Mouse (Mus musculus) granulocyte monocyte progenitor cell, adult 5-6 weeks (primary cell): ENCODE data around the gene Aldh1a2. TPM values are rescaled to one million over a fixed set of nuclear protein-coding genes. Genes with fewer than 3 reads are reported as not detected.

Experiments
- ATAC-seq: replicated peaks from 2 replicates; pipeline ENCODE4 v1.8.0; 2016; ENCODE audit warnings: mild to moderate bottlenecking, moderate TSS enrichment, inconsistent platforms; ENCODE audit not compliant: poor library complexity, severe bottlenecking
- total RNA-seq, 2 experiments: library from RNA; stranded (forward) in 1 of 2; stranded (reverse) in 1 of 2; fragments of 200-712, 200-1000 nt in 1 of 2; fragments of >200 nt in 1 of 2; fragmentation: Nextera tagmentation in 1 of 2; gene quantifications; 2 replicates each; pipeline ENCODE4 v1.2.3; 2014 to 2017

The Aldh1a2 gene
- total RNA-seq, 2 experiments from 2014 or later: not detected

DNA sequence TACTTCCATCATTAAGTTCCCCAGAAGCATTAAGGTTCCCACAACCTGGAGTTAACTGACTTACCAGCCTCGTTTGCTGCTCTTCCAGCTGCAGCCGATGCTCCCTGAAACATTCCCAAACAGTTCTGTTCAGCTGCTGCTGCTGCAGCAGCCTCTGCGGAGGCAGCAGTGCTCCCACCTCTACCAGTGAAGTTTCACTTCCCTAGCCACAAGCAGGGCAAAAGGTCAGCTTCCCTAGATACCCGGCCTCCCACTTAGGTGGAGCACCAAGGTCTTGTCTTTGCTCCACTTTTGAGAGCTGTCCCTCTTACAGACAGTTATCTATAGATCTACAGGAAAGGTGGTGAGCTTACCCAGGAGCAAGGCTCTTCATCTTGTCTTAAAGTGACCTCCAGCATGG, 2.0 kb upstream of the Aldh1a2 start:
- ATAC-seq: peak; percentile 67

GRCm38 (mm10) chr9:71216036-71216995, 727 bp downstream of the Aldh1a2 start:
- ATAC-seq: peak; percentile 20; the same call in 1 of the 2 replicates

- ATAC-seq: no peak
Observed at GRCm38 (mm10) chr9:71216996-71217792, 1.6 kb downstream of the Aldh1a2 start.

DNA sequence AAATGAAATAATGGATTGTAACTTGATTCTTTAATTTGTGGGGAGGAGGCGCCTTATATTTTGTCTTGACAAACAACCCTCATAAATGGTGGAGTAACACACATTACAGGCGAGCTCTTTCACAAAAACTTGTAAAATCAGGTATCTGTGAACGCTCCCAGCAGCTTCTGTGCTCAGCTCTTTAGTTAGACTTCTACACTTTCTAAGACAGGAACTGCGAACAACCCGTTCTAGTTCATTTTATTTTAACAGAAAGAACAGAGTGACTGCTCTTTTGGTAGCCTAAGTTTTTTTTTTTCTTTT, 2.2 kb downstream of the Aldh1a2 start:
- ATAC-seq: no peak

DNA sequence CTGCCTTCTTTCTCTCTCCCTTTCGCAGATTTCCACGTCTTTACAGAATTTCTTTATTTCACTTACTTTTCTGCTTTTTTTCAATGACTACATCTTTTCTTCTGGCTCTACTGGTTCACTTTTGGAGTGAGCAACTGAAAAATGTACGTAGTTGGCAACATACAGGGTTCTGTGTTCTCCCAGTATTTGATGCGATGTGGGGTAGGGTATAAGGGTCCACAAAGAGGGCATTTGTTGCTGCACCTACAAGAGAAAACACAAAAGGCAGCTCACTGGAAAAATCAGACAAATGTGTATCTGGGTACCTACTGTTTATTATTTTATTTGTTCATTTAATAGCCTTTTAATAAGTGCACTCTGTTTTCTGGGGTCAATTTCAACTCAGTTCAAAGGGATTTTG, 3.6 kb downstream of the Aldh1a2 start:
- no peak for ATAC-seq

DNA sequence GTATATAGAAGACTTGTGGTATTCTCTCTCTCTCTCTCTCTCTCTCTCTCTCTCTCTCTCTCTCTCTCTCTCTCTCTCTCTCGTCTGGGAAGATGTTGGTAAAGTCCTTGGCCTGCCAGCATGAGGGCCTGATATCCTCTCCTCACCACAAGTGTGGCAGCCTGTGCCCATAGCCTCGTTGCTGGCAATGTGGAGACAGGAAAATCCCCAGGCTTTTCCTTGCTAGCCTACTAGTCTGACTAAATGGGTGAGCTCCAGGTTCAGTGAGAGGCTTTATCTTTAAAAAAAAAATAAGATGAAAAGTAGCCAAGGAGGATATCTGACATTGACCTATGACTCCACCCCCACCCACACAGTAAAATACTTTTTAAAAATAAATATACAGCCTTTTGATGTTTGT, 4.8 kb downstream of the Aldh1a2 start:
- ATAC-seq: no peak

GRCm38 (mm10) chr9:71227226-71227970, 11.8 kb downstream of the Aldh1a2 start:
- ATAC-seq: no peak

GRCm38 (mm10) chr9:71230011-71230410, 14.4 kb downstream of the Aldh1a2 start:
- no peak for ATAC-seq

- ATAC-seq: no peak
Observed at GRCm38 (mm10) chr9:71236540-71236939, 21.0 kb downstream of the Aldh1a2 start.

- ATAC-seq: no peak
Observed at GRCm38 (mm10) chr9:71239926-71240325, 24.3 kb downstream of the Aldh1a2 start.

- ATAC-seq: no peak
Observed at GRCm38 (mm10) chr9:71241515-71242411, 26.2 kb downstream of the Aldh1a2 start.

DNA sequence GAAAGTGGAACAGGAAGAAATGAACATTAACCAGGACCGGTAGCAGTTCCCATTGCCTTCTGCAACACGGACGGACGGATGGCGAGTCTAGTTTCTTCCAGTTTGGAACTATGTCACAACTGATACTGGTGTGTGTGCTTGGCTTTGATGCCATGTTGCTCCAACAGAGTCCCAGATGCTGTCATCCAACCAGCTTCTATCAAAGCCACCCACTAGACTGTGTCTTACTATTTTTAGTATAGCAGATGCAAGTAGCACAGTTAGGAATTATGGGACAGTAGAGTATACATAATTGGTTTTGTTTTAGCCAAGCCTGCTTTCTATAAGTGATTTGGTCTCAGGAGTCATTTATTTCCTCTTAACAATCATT, 26.8 kb downstream of the Aldh1a2 start:
- ATAC-seq: no peak

GRCm38 (mm10) chr9:71254380-71254779, 38.8 kb downstream of the Aldh1a2 start:
- no peak for ATAC-seq

DNA sequence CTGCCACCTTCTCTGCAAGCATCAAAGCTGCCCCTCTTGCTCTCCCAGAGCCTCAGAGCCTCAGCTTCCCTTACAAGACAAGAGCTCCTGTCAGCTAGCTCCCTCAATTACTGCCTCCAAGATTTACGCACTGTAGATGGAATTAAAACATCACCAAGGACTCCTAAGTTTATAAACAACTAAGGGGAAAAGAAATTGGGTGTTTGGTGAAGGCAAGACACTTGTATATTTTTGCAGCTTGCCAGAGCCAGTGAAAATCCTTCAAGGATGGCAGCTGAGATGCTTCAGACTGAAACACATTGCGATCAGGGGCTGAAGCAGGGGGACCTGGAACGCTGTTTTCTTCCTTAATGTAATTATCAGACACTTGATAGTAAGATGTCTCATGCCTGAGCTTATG, 47.1 kb downstream of the Aldh1a2 start:
- ATAC-seq: no peak

- ATAC-seq: no peak
Observed at GRCm38 (mm10) chr9:71269711-71270110, 54.1 kb downstream of the Aldh1a2 start.

DNA sequence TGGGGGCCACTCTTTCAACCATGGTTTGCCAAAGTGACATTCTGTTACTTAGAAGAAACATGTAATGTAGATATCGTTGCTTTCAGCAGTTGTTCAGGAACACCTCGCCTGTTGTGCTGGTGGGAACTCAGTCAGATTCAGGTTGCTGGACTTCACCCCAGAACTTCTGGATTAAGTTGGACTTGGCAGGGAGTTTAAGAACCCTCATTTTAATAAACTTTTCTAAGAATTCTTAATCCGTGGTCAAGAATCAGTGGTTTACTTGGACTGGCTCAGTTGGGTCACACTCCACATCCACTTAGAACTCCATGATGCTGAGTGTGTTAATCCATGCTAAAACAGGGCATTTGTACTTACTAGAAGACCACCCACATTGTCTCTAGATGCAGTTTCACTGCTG, 54.6 kb downstream of the Aldh1a2 start:
- no peak for ATAC-seq

DNA sequence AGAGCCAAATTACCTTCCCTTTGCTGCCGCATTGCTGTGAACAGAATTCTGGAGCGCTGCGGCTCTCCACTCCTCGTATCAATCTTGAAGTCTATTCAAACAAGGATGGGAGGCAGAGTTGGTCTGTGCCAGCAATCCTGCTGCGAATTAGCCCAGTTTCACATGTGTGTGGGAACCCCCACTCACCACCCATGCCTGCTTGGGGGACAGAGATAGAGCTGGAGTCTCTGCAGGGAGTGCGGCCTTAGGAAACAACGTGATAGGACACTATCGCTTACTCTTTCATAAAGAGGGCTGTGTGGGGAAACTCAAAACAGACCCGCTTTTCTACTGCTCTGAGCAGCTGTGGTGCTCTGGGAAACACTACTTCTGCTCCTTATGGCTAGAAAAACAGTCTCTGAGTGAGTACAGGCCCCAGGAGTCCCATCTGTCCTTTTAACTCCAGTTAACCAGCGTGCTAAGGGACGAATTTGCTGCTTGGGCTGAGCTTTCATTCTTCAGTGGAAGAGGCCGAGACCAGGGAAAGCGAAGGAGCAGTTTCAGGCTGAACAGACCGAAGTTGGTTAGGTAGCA, 60.6 kb downstream of the Aldh1a2 start:
- ATAC-seq: no peak

GRCm38 (mm10) chr9:71278741-71279140, 63.2 kb downstream of the Aldh1a2 start:
- ATAC-seq: no peak

DNA sequence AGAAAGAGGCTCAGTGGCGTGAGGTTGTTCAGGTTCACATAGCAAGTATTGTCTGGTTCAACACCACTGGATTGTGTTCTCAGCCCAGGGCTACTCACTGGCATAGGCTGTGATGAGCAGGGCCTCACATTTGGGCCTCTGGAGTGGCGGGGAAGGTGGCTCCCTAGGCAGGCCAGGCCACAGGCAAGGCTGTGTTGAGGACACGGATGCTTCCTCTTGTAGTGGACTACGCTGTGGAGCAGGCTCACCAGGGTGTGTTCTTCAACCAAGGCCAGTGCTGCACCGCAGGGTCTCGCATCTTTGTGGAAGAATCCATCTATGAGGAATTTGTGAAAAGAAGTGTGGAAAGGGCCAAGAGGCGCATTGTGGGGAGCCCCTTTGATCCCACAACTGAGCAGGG, 67.6 kb downstream of the Aldh1a2 start:
- no peak for ATAC-seq

GRCm38 (mm10) chr9:71285231-71285630, 69.6 kb downstream of the Aldh1a2 start:
- no peak for ATAC-seq
